Mouse (Mus musculus) midbrain, embryonic 14.5 days (tissue): ENCODE measurements around the gene Tmem88b. TPM values are rescaled to one million over a fixed set of nuclear protein-coding genes. Genes with fewer than 3 reads are reported as not detected.
A peak's percentile ranks its signal among the peaks of the same experiment; 100 is the strongest.

ENCODE experiments used
- ATAC-seq: fragments of 200-750 bp; cut with Nextera tagmentation; 2 replicates; pipeline ENCODE4 v1.8.0; 2017; ENCODE audit warnings: moderate number of reproducible peaks, moderate library complexity; ENCODE audit not compliant: low FRiP score, low TSS enrichment
- DNase-seq: peaks from one replicate; pipeline ENCODE4 v3.0.0-alpha.2; 2015
- H3K27ac ChIP-seq: fragments of 300-500 bp; sonication (generic); replicated peaks from 2 replicates; pipeline ENCODE4 v1.5.1; 2014; ENCODE audit warnings: mild to moderate bottlenecking, low read depth, low read length, moderate library complexity
- H3K27me3 ChIP-seq: fragments of 300-500 bp; sonication (generic); 2 replicates; pipeline ENCODE4 v1.6.1; 2014; ENCODE audit warnings: low read length, control low read depth, mixed read lengths; ENCODE audit not compliant: control insufficient read depth, insufficient read depth
- H3K36me3 ChIP-seq: fragments of 300-500 bp; sonication (generic); 2 replicates; pipeline ENCODE4 v1.6.1; 2014; ENCODE audit warnings: low read length, control low read depth; ENCODE audit not compliant: control insufficient read depth, insufficient read depth
- H3K4me1 ChIP-seq: fragments of 300-500 bp; sonication (generic); 2 replicates; pipeline ENCODE4 v1.6.1; 2014; ENCODE audit warnings: mild to moderate bottlenecking, antibody characterized with exemption, low read length, control low read depth; ENCODE audit not compliant: control insufficient read depth, insufficient read depth
- H3K4me2 ChIP-seq: fragments of 300-500 bp; sonication (generic); 2 replicates; pipeline ENCODE4 v1.6.1; 2014; ENCODE audit warnings: mild to moderate bottlenecking, low read length, moderate library complexity
- H3K4me3 ChIP-seq: fragments of 300-500 bp; sonication (generic); replicated peaks from 2 replicates; pipeline ENCODE4 v1.5.1; 2014; ENCODE audit warnings: low read depth, low read length
- H3K9ac ChIP-seq: fragments of 300-500 bp; sonication (generic); replicated peaks from 2 replicates; pipeline ENCODE4 v1.6.1; 2014; ENCODE audit warnings: mild to moderate bottlenecking, low read length, moderate library complexity
- H3K9me3 ChIP-seq: fragments of 300-500 bp; sonication (generic); 2 replicates; pipeline ENCODE4 v1.6.1; 2016; ENCODE audit warnings: low read length, control low read depth, mixed read lengths; ENCODE audit not compliant: control insufficient read depth
- WGBS: fragments of 180-500 bp; shearing (Covaris S2); extraction: QIAGEN DNeasy Blood & Tissue Kit; methylation state at CpG from one replicate; pipeline ENCODE4 v1.1.7; 2014; 5-methylcytosine and 5-hydroxymethylcytosine counted together
- polyA plus RNA-seq: library from polyadenylated mRNA; unstranded; fragments of >200 nt; fragmentation: Nextera tagmentation; extraction: Ambion mirVana; gene quantifications from 2 replicates; pipeline ENCODE4 v1.2.1, GENCODE M21; 2014

Tmem88b gene
- polyA plus RNA-seq, 1 experiment from 2014 or later, result 0.51 TPM

DNA sequence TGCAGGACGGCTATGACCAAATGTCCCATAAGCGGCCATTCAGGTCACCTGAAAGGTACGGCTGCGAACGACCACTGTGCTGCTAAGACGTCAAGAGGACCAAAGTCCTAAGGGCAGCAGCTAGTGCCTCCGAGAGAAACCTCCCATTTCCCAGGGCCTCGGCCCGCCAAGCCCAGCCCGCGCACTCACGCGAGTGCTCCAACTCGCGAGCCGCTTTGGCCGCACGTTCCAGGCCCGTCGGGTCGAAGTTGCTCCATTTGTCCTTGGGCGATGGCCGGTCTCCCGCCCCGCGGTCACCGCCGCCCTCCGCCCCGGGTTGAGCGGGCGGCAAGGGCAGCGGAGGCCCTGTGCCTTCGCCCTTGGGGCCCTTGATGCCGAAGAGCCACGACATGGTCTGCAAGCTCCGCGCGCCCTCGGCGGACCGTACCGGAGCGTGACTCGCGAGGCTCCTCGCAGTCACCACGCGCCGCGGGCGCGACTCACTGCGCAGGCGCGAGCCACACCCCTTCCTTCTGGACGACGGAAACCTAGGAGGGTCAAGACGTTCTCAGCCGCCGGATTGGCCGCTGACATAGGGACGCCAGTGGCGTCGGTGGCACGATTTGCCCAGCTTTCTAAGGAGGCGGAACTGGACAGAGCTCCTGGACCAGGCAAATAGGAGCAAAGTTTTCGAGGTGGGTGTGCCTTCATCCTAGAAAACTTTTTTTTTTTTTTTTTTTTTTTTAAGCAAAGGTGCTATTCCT, 24.9 kb downstream of the Tmem88b start, which contains the start of gene Atad3a:
Atad3a (minus strand) TSS at position 481 of the 743 bp plus-strand sequence.
- ATAC-seq (peak; percentile 95), DNase-seq (peak; percentile 98)
- peak within 1 kb of the TSS; percentile 69 for H3K9ac ChIP-seq
- H3K4me3 ChIP-seq, result peak within 1 kb of the TSS; percentile 79
- H3K9me3 ChIP-seq, result no peaks in the 10 kb centered on the region
- 0 out of 2 replicates have a peak within 1 kb of the TSS, but pooled peaks have one; percentile 37 for H3K27ac ChIP-seq
- peaks cover 14% of the 10 kb centered on the region for H3K4me1 ChIP-seq
- H3K27me3 ChIP-seq, result no peaks in the 10 kb centered on the region
- 1% methylated on average over 67 of the region's 68 CpGs for WGBS
- H3K4me2 ChIP-seq, result peak within 1 kb of the TSS; percentile 97
- peaks cover 12% of the 10 kb centered on the region for H3K36me3 ChIP-seq

DNA sequence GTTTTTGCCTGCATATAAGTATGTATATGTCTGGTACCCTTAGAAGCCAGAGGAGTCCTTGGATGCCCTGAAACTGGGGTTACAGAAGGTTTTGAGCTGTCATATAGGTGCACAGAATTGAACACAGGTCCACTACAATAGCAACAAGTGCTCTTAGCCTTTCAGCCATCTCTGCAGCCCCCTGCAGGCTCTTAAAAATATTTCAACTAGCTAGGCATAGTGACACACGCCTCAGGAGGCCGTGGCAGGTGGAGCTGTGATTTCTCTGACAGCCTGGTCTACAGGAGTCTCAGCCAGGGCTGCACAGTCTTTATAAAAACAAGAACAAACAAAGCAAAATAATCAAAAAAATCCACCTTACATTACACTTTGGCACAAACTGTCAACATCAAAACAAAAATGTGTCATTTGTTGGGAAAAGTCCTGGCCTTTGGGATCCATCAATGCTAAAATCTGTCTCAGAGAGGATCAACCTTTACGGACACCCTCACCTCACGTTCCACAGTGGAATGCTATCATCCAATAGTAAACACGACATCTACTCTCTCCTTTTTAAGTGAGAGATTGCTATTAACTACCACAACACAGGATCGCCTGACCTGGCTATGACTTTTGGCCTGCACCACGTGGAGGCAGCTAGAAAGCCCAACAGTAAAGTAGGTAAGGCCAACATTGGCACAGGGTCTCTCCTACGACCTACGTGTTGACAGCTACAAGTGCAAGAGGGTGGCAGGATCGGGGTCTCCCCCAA, 25.6 kb downstream of the Tmem88b start:
- ATAC-seq, result no peak
- H3K9me3 ChIP-seq, result no peaks in the 10 kb centered on the region
- H3K4me3 ChIP-seq, result peak overlapping the region; percentile 79
- 6% methylated on average over 10 of the region's 10 CpGs for WGBS
- no peaks in the 10 kb centered on the region for H3K27me3 ChIP-seq
- peak; percentile 59 for DNase-seq
- peak overlapping the region; percentile 97 for H3K4me2 ChIP-seq
- peaks cover 14% of the 10 kb centered on the region for H3K4me1 ChIP-seq
- peaks cover 19% of the 10 kb centered on the region for H3K36me3 ChIP-seq
- peak overlapping the region; percentile 69 for H3K9ac ChIP-seq
- no peak overlapping the region for H3K27ac ChIP-seq

DNA sequence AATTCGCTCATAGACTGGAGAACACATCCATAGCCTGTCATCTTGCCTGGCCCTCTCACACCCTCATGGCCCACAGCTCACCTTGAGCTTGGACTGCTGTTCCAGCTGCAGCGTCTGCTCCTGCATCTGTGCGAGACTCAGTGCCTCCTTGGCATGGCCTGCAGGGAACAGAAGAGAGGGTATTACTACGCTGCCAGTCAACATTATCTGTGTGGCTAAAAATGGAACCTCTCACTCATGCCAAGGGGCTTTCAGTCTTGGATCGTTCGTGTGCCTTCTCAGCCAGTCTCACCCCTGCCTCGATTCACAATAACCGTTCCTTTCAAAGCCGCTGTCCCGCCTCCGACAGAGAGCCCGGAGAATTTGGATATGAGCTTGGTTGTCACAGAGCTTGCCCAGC, 28.7 kb downstream of the Tmem88b start:
- ATAC-seq, result no peak

DNA sequence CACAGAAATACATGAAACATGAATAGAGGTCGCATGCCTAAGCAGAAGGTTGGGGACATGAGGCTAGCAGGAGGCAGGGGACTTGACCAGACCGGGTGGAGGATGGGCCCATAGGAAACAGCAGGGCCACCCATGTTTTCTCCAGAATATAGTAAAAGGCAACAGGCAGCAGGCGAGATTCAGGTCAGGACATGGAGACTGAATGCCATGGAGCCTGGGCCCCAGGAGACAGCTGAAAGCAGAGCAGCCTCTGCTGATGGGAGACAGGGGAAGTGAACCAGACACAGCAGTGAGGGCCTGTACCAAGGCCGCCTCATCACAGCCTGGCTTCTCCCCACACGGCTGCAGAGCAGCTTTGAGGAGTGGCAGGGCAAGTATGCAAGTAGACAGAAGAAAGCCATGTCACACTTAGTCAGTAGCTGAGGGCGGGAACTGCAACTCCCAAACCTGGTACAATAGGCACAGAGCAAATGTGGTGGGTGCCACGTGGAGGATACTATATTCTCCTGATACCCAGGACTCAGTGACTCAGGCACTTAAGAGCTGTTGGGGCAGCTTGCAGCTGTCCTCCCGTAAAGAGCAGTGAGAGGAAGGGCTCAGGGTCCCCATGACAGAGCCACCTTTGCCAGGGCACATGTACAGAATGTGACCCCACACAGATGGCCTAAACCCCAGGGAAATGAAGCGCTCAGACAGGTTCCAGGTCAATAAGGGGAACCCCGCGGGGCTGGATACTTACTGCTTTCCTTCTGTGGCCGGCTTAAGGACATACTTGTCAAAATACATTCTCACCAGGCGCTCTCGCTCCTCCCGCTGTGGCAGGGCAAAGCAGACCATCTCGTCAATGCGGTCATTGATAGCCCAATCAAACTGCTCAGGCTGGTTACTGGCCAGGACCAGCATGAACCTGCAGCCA, 38.8 kb downstream of the Tmem88b start:
- no peak overlapping the region for H3K4me3 ChIP-seq
- no peaks in the 10 kb centered on the region for H3K9me3 ChIP-seq
- H3K27ac ChIP-seq, result no peak overlapping the region
- H3K4me1 ChIP-seq, result no peaks in the 10 kb centered on the region
- no peaks in the 10 kb centered on the region for H3K27me3 ChIP-seq
- DNase-seq (no peak), ATAC-seq (no peak)
- H3K9ac ChIP-seq, result no peak overlapping the region
- no peak overlapping the region for H3K4me2 ChIP-seq
- 87% methylated on average over 17 of the region's 17 CpGs for WGBS
- peaks cover 97% of the 10 kb centered on the region for H3K36me3 ChIP-seq

More for the DNA sequence above, 28.7 kb downstream of the Tmem88b start:
- WGBS, result 95% methylated on average over 12 of the region's 12 CpGs
- Histone ChIP-seq H3K9me3 (no peaks in the 10 kb centered on the region), H3K9ac (no peak overlapping the region), H3K4me2 (no peak overlapping the region), H3K4me3 (no peak overlapping the region), H3K27me3 (no peaks in the 10 kb centered on the region), H3K27ac (no peak overlapping the region), H3K36me3 (peaks cover 47% of the 10 kb centered on the region), H3K4me1 (peaks cover 14% of the 10 kb centered on the region)
- no peak for DNase-seq

DNA sequence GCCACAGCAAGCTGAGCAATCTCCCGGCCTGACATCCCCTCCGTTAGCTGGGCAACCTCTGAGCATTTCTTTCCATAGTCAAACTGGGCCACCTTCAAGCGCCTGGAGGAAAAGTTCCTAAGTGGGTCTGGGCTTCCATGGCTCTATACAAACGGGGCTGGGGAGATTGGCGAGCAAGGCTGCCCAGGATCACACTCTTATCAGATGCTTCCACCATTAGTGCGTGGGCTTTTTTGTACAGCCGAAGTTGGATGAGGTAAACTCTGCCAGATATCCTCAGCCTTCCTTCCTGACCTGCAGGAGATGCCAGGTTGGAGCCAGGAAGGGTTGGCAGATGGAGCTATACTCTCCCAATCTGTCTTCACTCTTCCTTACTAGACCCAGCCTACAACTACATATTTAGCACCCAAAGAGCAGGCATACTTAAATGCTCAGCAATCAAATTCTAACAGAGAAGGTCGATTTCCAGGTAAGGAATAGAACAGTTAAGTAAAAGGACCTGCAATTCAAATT, 39.6 kb downstream of the Tmem88b start:
- no peak overlapping the region for H3K4me2 ChIP-seq
- no peaks in the 10 kb centered on the region for H3K9me3 ChIP-seq
- H3K27me3 ChIP-seq, result no peaks in the 10 kb centered on the region
- H3K4me3 ChIP-seq, result no peak overlapping the region
- peaks cover 97% of the 10 kb centered on the region for H3K36me3 ChIP-seq
- WGBS, result 89% methylated on average over 8 of the region's 8 CpGs
- DNase-seq (no peak), ATAC-seq (no peak)
- no peak overlapping the region for H3K27ac ChIP-seq
- no peak overlapping the region for H3K9ac ChIP-seq
- H3K4me1 ChIP-seq, result no peaks in the 10 kb centered on the region

DNA sequence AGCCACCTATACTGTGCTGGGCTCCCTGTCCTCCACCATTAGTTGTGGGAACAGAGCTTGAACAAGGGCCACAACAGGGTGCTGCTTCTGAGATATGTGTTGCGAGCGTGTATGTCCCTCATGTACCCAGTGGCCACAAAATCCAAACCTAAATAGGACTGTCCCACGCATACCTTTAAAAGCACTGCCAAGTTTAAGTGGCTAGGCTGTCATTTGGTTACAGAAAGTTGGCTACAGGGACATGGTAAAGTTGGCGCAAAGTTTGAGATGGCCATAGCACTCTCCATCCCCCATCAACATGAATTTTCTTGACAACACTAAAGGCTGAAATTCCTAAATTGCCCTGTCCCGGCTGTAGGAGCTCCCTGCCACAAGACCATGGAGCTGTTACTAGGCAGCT, 40.5 kb downstream of the Tmem88b start:
- Histone ChIP-seq H3K4me1 (no peaks in the 10 kb centered on the region), H3K9ac (no peak overlapping the region), H3K27me3 (no peaks in the 10 kb centered on the region), H3K36me3 (peaks cover 97% of the 10 kb centered on the region), H3K4me2 (no peak overlapping the region), H3K9me3 (no peaks in the 10 kb centered on the region), H3K27ac (no peak overlapping the region), H3K4me3 (no peak overlapping the region)
- DNase-seq (no peak), ATAC-seq (no peak)
- 94% methylated on average over 5 of the region's 5 CpGs for WGBS

DNA sequence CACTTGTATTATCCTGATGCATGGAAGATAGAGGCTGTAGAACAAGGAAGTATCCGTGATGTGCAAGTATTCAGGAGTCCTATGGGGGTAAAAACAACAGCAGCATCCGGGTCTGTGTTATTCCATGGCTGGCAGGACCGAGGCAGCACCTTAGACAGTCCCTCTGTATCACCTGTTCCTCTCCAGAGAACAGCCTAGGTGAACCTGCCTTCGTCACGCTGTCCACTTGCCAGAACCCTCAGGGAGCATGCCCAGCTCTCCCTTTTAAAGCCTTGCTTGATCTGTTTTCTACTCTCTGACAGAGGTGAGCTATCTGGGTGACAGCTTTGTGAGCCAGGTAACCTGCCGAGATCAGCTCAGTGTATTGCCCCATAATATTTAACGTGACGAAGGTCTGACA, 41.2 kb downstream of the Tmem88b start:
- Histone ChIP-seq H3K36me3 (peaks cover 97% of the 10 kb centered on the region), H3K4me2 (no peak overlapping the region), H3K27ac (no peak overlapping the region), H3K9ac (no peak overlapping the region), H3K4me1 (no peaks in the 10 kb centered on the region), H3K27me3 (no peaks in the 10 kb centered on the region), H3K9me3 (no peaks in the 10 kb centered on the region), H3K4me3 (no peak overlapping the region)
- DNase-seq, result no peak
- no peak for ATAC-seq
- 86% methylated on average over 8 of the region's 8 CpGs for WGBS

DNA sequence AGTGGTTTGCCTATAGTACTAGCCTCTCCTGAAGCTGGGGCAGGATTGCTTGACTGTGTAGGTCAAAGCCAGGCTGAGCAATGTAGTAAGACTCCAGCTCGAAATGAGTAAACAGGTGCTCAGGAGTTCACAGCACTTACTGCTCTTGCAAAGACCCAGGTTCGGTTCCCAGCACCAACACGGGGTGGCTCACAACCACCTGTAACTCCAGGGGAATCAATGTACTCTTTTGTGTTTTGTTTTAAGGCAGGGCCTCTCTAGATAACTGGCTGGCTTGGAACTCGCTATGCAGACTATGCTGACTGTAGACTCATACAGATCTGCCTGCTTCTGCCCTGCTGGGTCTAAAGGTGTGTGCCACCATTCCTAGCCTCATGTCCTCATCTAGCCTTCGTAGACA, 43.0 kb downstream of the Tmem88b start:
- Histone ChIP-seq H3K27me3 (no peaks in the 10 kb centered on the region), H3K9me3 (no peaks in the 10 kb centered on the region), H3K27ac (no peak overlapping the region), H3K36me3 (peaks cover 93% of the 10 kb centered on the region), H3K9ac (no peak overlapping the region), H3K4me2 (no peak overlapping the region), H3K4me3 (no peak overlapping the region), H3K4me1 (no peaks in the 10 kb centered on the region)
- 95% methylated on average over 5 of the region's 5 CpGs for WGBS
- DNase-seq (no peak), ATAC-seq (no peak)
